24 mouse cellular contexts compared by ENCODE assay signal in genomic region chr9:106261491-106261890, GRCm38 (mm10). TPM values are rescaled to one million over a fixed set of nuclear protein-coding genes. Genes with fewer than 3 reads are reported as not detected.
"Had no signal": no experiment of that assay in that cellular context is flagged by ENCODE, and none has a peak within 500 bp of the region (broad histone marks: within the 10 kb centered on the region; RNA-seq: fewer than 3 reads in every experiment).

No protein-coding gene starts in this region.

- H3K4me1 ChIP-seq: kidney, embryonic 15.5 days; midbrain, embryonic 12.5 days; midbrain, embryonic 15.5 days had no signal

- H3K4me2 ChIP-seq: intestine, embryonic 15.5 days; kidney, embryonic 15.5 days; lung, embryonic 15.5 days; midbrain, embryonic 12.5 days; midbrain, embryonic 15.5 days had no signal

- DNase-seq: kidney, adult 11 months; kidney, adult 8-10 months; kidney, postnatal 10 days; kidney, postnatal 36 days; layer of hippocampus, adult 9-11 months; lung, postnatal 10 days; right cerebral cortex, adult 18-20 months; right cerebral cortex, postnatal 14 days; right cerebral cortex, postnatal 4 days; thymus, adult 2 months; thymus, postnatal 14 days; thymus, postnatal 4 days had no signal

- H3K9ac ChIP-seq: intestine, embryonic 15.5 days; kidney, embryonic 15.5 days; liver, embryonic 14.5 days; liver, postnatal 0 days; lung, embryonic 15.5 days; midbrain, embryonic 12.5 days; midbrain, embryonic 15.5 days had no signal

- H3K9me3 ChIP-seq: intestine, embryonic 15.5 days; kidney, embryonic 15.5 days; lung, embryonic 15.5 days; midbrain, embryonic 12.5 days; midbrain, embryonic 15.5 days had no signal

- H3K36me3 ChIP-seq: intestine, embryonic 15.5 days; kidney, embryonic 15.5 days; lung, embryonic 15.5 days; midbrain, embryonic 12.5 days; midbrain, embryonic 15.5 days had no signal

- H3K27ac ChIP-seq: intestine, embryonic 15.5 days; kidney, embryonic 15.5 days; liver, embryonic 14.5 days; lung, embryonic 15.5 days; midbrain, embryonic 12.5 days; midbrain, embryonic 15.5 days; stomach, postnatal 0 days had no signal

- H3K27me3 ChIP-seq: intestine, embryonic 15.5 days; kidney, embryonic 15.5 days; lung, embryonic 15.5 days; midbrain, embryonic 12.5 days; midbrain, embryonic 15.5 days had no signal

- ATAC-seq: intestine, embryonic 15.5 days; midbrain, embryonic 15.5 days had no signal

- H3K4me3 ChIP-seq: intestine, embryonic 15.5 days; kidney, embryonic 15.5 days; lung, embryonic 15.5 days; midbrain, embryonic 12.5 days; midbrain, embryonic 15.5 days; myocyte had no signal

RNA-seq across cellular contexts. Expression of gene Tlr9, which starts 39.1 kb away (rescaled TPM):
- total RNA-seq: megakaryocyte-erythroid progenitor cell, adult 5-6 weeks had no signal
- polyA plus RNA-seq: limb, embryonic 11.5 days; lung, embryonic 15.5 days; midbrain, embryonic 12.5 days; myocyte; neural tube, embryonic 11.5 days had no signal
